Mouse (Mus musculus): Measurements from ENCODE around the gene Ankdd1a. TPM values are rescaled to one million over a fixed set of nuclear protein-coding genes. Genes with fewer than 3 reads are reported as not detected.

Ankdd1a gene
- polyA plus RNA-seq, 1 experiment from 2014 or later: not detected

- Histone ChIP-seq H3K4me2 (ENCODE audit: low read length) (no peak overlapping the region), H3K36me3 (ENCODE audit: control insufficient read depth, insufficient read depth, low read length) (0 out of 2 replicates have a peak, but pooled peaks cover 7% of the 10 kb centered on the region), H3K4me3 (ENCODE audit: low read depth, low read length) (no peak overlapping the region), H3K27ac (ENCODE audit: low read depth) (no peak overlapping the region), H3K27me3 (replicated peaks; ENCODE audit: control insufficient read depth, insufficient read depth, low read length) (no peaks in the 10 kb centered on the region), H3K9ac (ENCODE audit: low read length) (no peak overlapping the region), H3K9me3 (ENCODE audit: control insufficient read depth, low read length) (no peaks in the 10 kb centered on the region), H3K4me1 (replicated peaks; ENCODE audit: control insufficient read depth, insufficient read depth, low read length) (peaks cover 33% of the 10 kb centered on the region)
- DNase-seq (ENCODE audit: low spot score): no peak
- 72% methylated on average over 8 of the region's 8 CpGs for WGBS
- ATAC-seq (replicated peaks; ENCODE audit: low FRiP score, low TSS enrichment, low read depth): no peak
Measured at GRCm38 (mm10) chr9:65548311-65548710, 28.3 kb upstream of the Ankdd1a start.

GRCm38 (mm10) chr9:65547844-65548243, 27.9 kb upstream of the Ankdd1a start:
- DNase-seq (ENCODE audit: low spot score): no peak
- Histone ChIP-seq H3K9ac (ENCODE audit: low read length) (no peak overlapping the region), H3K27ac (ENCODE audit: low read depth) (no peak overlapping the region)

GRCm38 (mm10) chr9:65547111-65547510, 27.1 kb upstream of the Ankdd1a start:
- no peak for ATAC-seq (replicated peaks; ENCODE audit: low FRiP score, low TSS enrichment, low read depth)
- 79% methylated on average over 5 of the region's 5 CpGs for WGBS
- H3K9me3 ChIP-seq (ENCODE audit: control insufficient read depth, low read length): no peaks in the 10 kb centered on the region
- no peak overlapping the region for H3K4me2 ChIP-seq (ENCODE audit: low read length)
- H3K9ac ChIP-seq (ENCODE audit: low read length): no peak overlapping the region
- H3K4me1 ChIP-seq (replicated peaks; ENCODE audit: control insufficient read depth, insufficient read depth, low read length): peaks cover 33% of the 10 kb centered on the region
- H3K36me3 ChIP-seq (ENCODE audit: control insufficient read depth, insufficient read depth, low read length): no peaks in the 10 kb centered on the region
- DNase-seq (ENCODE audit: low spot score): no peak
- no peaks in the 10 kb centered on the region for H3K27me3 ChIP-seq (replicated peaks; ENCODE audit: control insufficient read depth, insufficient read depth, low read length)
- no peak overlapping the region for H3K4me3 ChIP-seq (ENCODE audit: low read depth, low read length)
- 0 out of 2 replicates have a peak overlapping the region, but pooled peaks have one; percentile 33 for H3K27ac ChIP-seq (ENCODE audit: low read depth)

More at GRCm38 (mm10) chr9:65547844-65548243, 27.9 kb upstream of the Ankdd1a start:
- no peaks in the 10 kb centered on the region for H3K27me3 ChIP-seq (replicated peaks; ENCODE audit: control insufficient read depth, insufficient read depth, low read length)
- no peaks in the 10 kb centered on the region for H3K9me3 ChIP-seq (ENCODE audit: control insufficient read depth, low read length)
- no peak overlapping the region for H3K4me3 ChIP-seq (ENCODE audit: low read depth, low read length)
- no peak overlapping the region for H3K4me2 ChIP-seq (ENCODE audit: low read length)
- WGBS: 67% methylated on average over 4 of the region's 4 CpGs
- H3K36me3 ChIP-seq (ENCODE audit: control insufficient read depth, insufficient read depth, low read length): 0 out of 2 replicates have a peak, but pooled peaks cover 7% of the 10 kb centered on the region
- ATAC-seq (replicated peaks; ENCODE audit: low FRiP score, low TSS enrichment, low read depth): no peak
- peaks cover 33% of the 10 kb centered on the region for H3K4me1 ChIP-seq (replicated peaks; ENCODE audit: control insufficient read depth, insufficient read depth, low read length)

GRCm38 (mm10) chr9:65546413-65546695, 26.4 kb upstream of the Ankdd1a start:
- no peak for DNase-seq (ENCODE audit: low spot score)
- Histone ChIP-seq H3K9me3 (ENCODE audit: control insufficient read depth, low read length) (no peaks in the 10 kb centered on the region), H3K4me2 (ENCODE audit: low read length) (no peak overlapping the region), H3K27ac (ENCODE audit: low read depth) (0 out of 2 replicates have a peak overlapping the region, but pooled peaks have one; percentile 33), H3K4me3 (ENCODE audit: low read depth, low read length) (no peak overlapping the region), H3K27me3 (replicated peaks; ENCODE audit: control insufficient read depth, insufficient read depth, low read length) (no peaks in the 10 kb centered on the region), H3K36me3 (ENCODE audit: control insufficient read depth, insufficient read depth, low read length) (no peaks in the 10 kb centered on the region), H3K9ac (ENCODE audit: low read length) (no peak overlapping the region), H3K4me1 (replicated peaks; ENCODE audit: control insufficient read depth, insufficient read depth, low read length) (peaks cover 37% of the 10 kb centered on the region)
- WGBS: 63% methylated on average over 4 of the region's 4 CpGs
- no peak for ATAC-seq (replicated peaks; ENCODE audit: low FRiP score, low TSS enrichment, low read depth)

- WGBS: 79% methylated on average over 10 of the region's 10 CpGs
- no peaks in the 10 kb centered on the region for H3K27me3 ChIP-seq (replicated peaks; ENCODE audit: control insufficient read depth, insufficient read depth, low read length)
- ATAC-seq (replicated peaks; ENCODE audit: low FRiP score, low TSS enrichment, low read depth) (no peak), DNase-seq (ENCODE audit: low spot score) (no peak)
- H3K36me3 ChIP-seq (ENCODE audit: control insufficient read depth, insufficient read depth, low read length): no peaks in the 10 kb centered on the region
- H3K4me3 ChIP-seq (ENCODE audit: low read depth, low read length): no peak overlapping the region
- peaks cover 32% of the 10 kb centered on the region for H3K4me1 ChIP-seq (replicated peaks; ENCODE audit: control insufficient read depth, insufficient read depth, low read length)
- no peaks in the 10 kb centered on the region for H3K9me3 ChIP-seq (ENCODE audit: control insufficient read depth, low read length)
- H3K27ac ChIP-seq (ENCODE audit: low read depth): 0 out of 2 replicates have a peak overlapping the region, but pooled peaks have one; percentile 16
- no peak overlapping the region for H3K9ac ChIP-seq (ENCODE audit: low read length)
- no peak overlapping the region for H3K4me2 ChIP-seq (ENCODE audit: low read length)
Measured at GRCm38 (mm10) chr9:65545635-65546412, 25.8 kb upstream of the Ankdd1a start.

GRCm38 (mm10) chr9:65542111-65542524, 22.1 kb upstream of the Ankdd1a start:
- DNase-seq (ENCODE audit: low spot score): no peak
- H3K9ac ChIP-seq (ENCODE audit: low read length): no peak overlapping the region
- H3K4me3 ChIP-seq (ENCODE audit: low read depth, low read length): no peak overlapping the region
- H3K4me1 ChIP-seq (replicated peaks; ENCODE audit: control insufficient read depth, insufficient read depth, low read length): peaks cover 17% of the 10 kb centered on the region; the same call in 1 of the 2 replicates
- no peak overlapping the region for H3K4me2 ChIP-seq (ENCODE audit: low read length)
- no peaks in the 10 kb centered on the region for H3K9me3 ChIP-seq (ENCODE audit: control insufficient read depth, low read length)
- no peak for ATAC-seq (replicated peaks; ENCODE audit: low FRiP score, low TSS enrichment, low read depth)
- H3K27me3 ChIP-seq (replicated peaks; ENCODE audit: control insufficient read depth, insufficient read depth, low read length): no peaks in the 10 kb centered on the region
- WGBS: 78% methylated on average over 7 of the region's 7 CpGs
- no peaks in the 10 kb centered on the region for H3K36me3 ChIP-seq (ENCODE audit: control insufficient read depth, insufficient read depth, low read length)
- H3K27ac ChIP-seq (ENCODE audit: low read depth): peak overlapping the region; percentile 24; the same call in 1 of the 2 replicates

GRCm38 (mm10) chr9:65541126-65542068, 21.4 kb upstream of the Ankdd1a start:
- 0 out of 2 replicates have a peak, but pooled peaks have one; percentile 27 for ATAC-seq (replicated peaks; ENCODE audit: low FRiP score, low TSS enrichment, low read depth)

GRCm38 (mm10) chr9:65539697-65540096, 19.7 kb upstream of the Ankdd1a start:
- H3K27me3 ChIP-seq (replicated peaks; ENCODE audit: control insufficient read depth, insufficient read depth, low read length): no peaks in the 10 kb centered on the region
- H3K4me2 ChIP-seq (ENCODE audit: low read length): no peak overlapping the region
- DNase-seq (ENCODE audit: low spot score) (no peak), ATAC-seq (replicated peaks; ENCODE audit: low FRiP score, low TSS enrichment, low read depth) (no peak)
- H3K4me3 ChIP-seq (ENCODE audit: low read depth, low read length): no peak overlapping the region
- H3K9ac ChIP-seq (ENCODE audit: low read length): no peak overlapping the region
- no peaks in the 10 kb centered on the region for H3K9me3 ChIP-seq (ENCODE audit: control insufficient read depth, low read length)
- no peak overlapping the region for H3K27ac ChIP-seq (ENCODE audit: low read depth)
- H3K4me1 ChIP-seq (replicated peaks; ENCODE audit: control insufficient read depth, insufficient read depth, low read length): 0 out of 2 replicates have a peak, but pooled peaks cover 8% of the 10 kb centered on the region
- no peaks in the 10 kb centered on the region for H3K36me3 ChIP-seq (ENCODE audit: control insufficient read depth, insufficient read depth, low read length)
- 60% methylated on average over 9 of the region's 9 CpGs for WGBS

More at GRCm38 (mm10) chr9:65541126-65542068, 21.4 kb upstream of the Ankdd1a start:
- no peak overlapping the region for H3K4me2 ChIP-seq (ENCODE audit: low read length)
- no peaks in the 10 kb centered on the region for H3K27me3 ChIP-seq (replicated peaks; ENCODE audit: control insufficient read depth, insufficient read depth, low read length)
- WGBS: 48% methylated on average over 13 of the region's 13 CpGs
- H3K27ac ChIP-seq (ENCODE audit: low read depth): peak overlapping the region; percentile 24; the same call in 1 of the 2 replicates
- no peaks in the 10 kb centered on the region for H3K9me3 ChIP-seq (ENCODE audit: control insufficient read depth, low read length)
- no peak overlapping the region for H3K9ac ChIP-seq (ENCODE audit: low read length)
- DNase-seq (ENCODE audit: low spot score): no peak
- peaks cover 12% of the 10 kb centered on the region; the same call in 1 of the 2 replicates for H3K4me1 ChIP-seq (replicated peaks; ENCODE audit: control insufficient read depth, insufficient read depth, low read length)
- no peaks in the 10 kb centered on the region for H3K36me3 ChIP-seq (ENCODE audit: control insufficient read depth, insufficient read depth, low read length)
- H3K4me3 ChIP-seq (ENCODE audit: low read depth, low read length): no peak overlapping the region

All from intestine, embryonic 14.5 days (tissue).